8 mouse cellular contexts compared by ENCODE assay signal in the genomic region with DNA sequence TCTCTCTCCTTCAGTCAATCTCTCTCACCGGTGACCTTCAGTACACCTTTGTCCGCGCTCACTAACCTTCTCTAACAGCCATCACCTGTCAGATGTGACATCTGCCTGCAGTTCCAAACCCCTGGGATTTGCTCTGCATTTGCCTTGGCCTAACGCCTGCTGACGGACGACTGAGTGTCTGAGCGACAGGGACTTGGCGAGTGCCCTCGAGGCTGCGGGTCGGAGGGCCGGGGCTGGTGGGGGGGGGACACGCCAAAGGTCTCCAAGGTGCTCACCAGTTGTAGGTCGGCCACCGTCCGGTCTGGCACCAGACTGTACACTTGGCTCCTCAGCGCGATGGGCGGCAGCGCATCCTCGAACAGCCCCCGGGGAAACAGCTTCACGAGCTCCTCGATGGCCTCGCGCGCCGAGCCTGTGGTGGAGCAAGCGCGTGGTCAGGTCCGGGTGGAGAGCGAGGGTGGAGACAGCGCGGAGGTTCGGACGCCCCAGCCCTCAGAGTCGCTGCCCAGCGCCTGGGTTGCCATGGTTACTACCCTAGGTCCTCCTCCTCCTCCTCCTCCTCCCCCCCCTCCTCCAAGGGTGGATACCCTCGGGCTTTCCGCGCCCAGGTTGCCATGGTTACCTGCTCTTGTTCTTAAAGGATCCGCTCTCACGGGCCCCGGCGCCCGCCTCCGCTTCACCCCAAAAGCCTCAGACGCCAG. TPM values are rescaled to one million over a fixed set of nuclear protein-coding genes. Genes with fewer than 3 reads are reported as not detected.
DNase-seq lines count a peak whose midpoint lies in the region; TF ChIP-seq lines count a peak whose summit lies in the region.

No protein-coding gene starts in this region.

- peak overlapping the region; percentile 85 for H3K27ac ChIP-seq in forebrain, embryonic 10.5 days
- peak overlapping the region; percentile 60; the same call in 1 of the 2 replicates for H3K27ac ChIP-seq in olfactory bulb, adult 2 months (ENCODE audit: insufficient read depth, low read depth, low read length)

- peaks cover 17% of the 10 kb centered on the region for H3K79me3 ChIP-seq in C2C12 (ENCODE audit: low read depth)

- H3K4me1 ChIP-seq in forebrain, embryonic 10.5 days = peaks cover 39% of the 10 kb centered on the region
- peaks cover 21% of the 10 kb centered on the region for H3K4me1 ChIP-seq in olfactory bulb, adult 2 months (ENCODE audit: control insufficient read depth, insufficient read depth, low read length)

- peak; percentile 57 for DNase-seq in cerebellum, adult 9-10 months
- DNase-seq in cerebellum, postnatal 4 days (ENCODE audit: low spot score in 2 of 2) = no peak
- no peak for DNase-seq in forebrain, embryonic 10.5 days (ENCODE audit: extremely low spot score, low spot score)
- peak; percentile 84 for DNase-seq in liver
- no peak for DNase-seq in adrenal gland, adult (ENCODE audit: inconsistent age in 2 of 2, low spot score in 1 of 2)
- no peak for DNase-seq in layer of hippocampus, postnatal 10 days (ENCODE audit: low spot score in 2 of 2)

- TF ChIP-seq POLR2A in olfactory bulb, adult 2 months (IDR thresholded peaks at IDR 0.05; ENCODE audit: insufficient read depth, low read depth, low read length) = no peak

- peaks cover 48% of the 10 kb centered on the region for H3K79me2 ChIP-seq in C2C12 (ENCODE audit: control insufficient read depth, insufficient read depth)

- peak overlapping the region; percentile 80 for H3K4me3 ChIP-seq in C2C12 (ENCODE audit: insufficient read depth, poor library complexity, severe bottlenecking)
- peak overlapping the region; percentile 85 for H3K4me3 ChIP-seq in forebrain, embryonic 10.5 days
- peak overlapping the region; percentile 86 for H3K4me3 ChIP-seq in olfactory bulb, adult 2 months (ENCODE audit: insufficient read depth, low read depth, low read length)

- 6% methylated on average over 48 of the region's 48 CpGs for WGBS in forebrain, embryonic 10.5 days
- 3% methylated on average over 48 of the region's 48 CpGs for WGBS in olfactory bulb, adult 2 months

- H3K36me3 ChIP-seq in C2C12 (ENCODE audit: control insufficient read depth, insufficient read depth) = peaks cover 24% of the 10 kb centered on the region
- peaks cover 72% of the 10 kb centered on the region for H3K36me3 ChIP-seq in forebrain, embryonic 10.5 days (replicated peaks)

- no peaks in the 10 kb centered on the region for H3K27me3 ChIP-seq in C2C12 (ENCODE audit: control insufficient read depth, insufficient read depth, insufficient read length)
- no peaks in the 10 kb centered on the region for H3K27me3 ChIP-seq in forebrain, embryonic 10.5 days (ENCODE audit: poor library complexity, severe bottlenecking)

- TF ChIP-seq CTCF in C2C12 (IDR thresholded peaks at IDR 0.05; ENCODE audit: control insufficient read depth, insufficient read depth, insufficient read length) = no peak
- no peak for TF ChIP-seq CTCF in olfactory bulb, adult 2 months (IDR thresholded peaks at IDR 0.05; ENCODE audit: insufficient read depth, low read depth, low read length)

- peaks cover 1% of the 10 kb centered on the region; the same call in 1 of the 2 replicates for H3K9me3 ChIP-seq in forebrain, embryonic 10.5 days

- H3ac ChIP-seq in C2C12 (ENCODE audit: control insufficient read depth, insufficient read length, low read depth) = peak overlapping the region; percentile 88

TF ChIP-seq in C2C12, 6 proteins besides CTCF, POLR2A, EP300 and RAD21:
- TF ChIP-seq FOSL1 (IDR thresholded peaks at IDR 0.05; ENCODE audit: insufficient read depth, low read length, poor library complexity, severe bottlenecking) = no peak
- TF ChIP-seq USF1 (IDR thresholded peaks at IDR 0.05; ENCODE audit: low read depth) = no peak
- TF ChIP-seq MYOG (IDR thresholded peaks at IDR 0.05; ENCODE audit: control insufficient read depth, extremely low read depth, insufficient read length) = no peak
- TF ChIP-seq CEBPB (IDR thresholded peaks at IDR 0.05; ENCODE audit: low read depth) = no peak
- no peak for TF ChIP-seq MAX (IDR thresholded peaks at IDR 0.05)
- no peak for TF ChIP-seq MYOD1 (IDR thresholded peaks at IDR 0.05; ENCODE audit: control insufficient read depth, insufficient read length, low read depth)
TF ChIP-seq in C2C12: peak in this region for 0.

RNA-seq across cellular contexts. Expression of a gene that starts 0.4 kb away (rescaled TPM):
- 35.9 TPM for polyA plus RNA-seq in C2C12 (2012; fragmentation: generic; extraction: Trizol)
- 28.6 and 31.6 TPM in 2 replicates for polyA plus RNA-seq in forebrain, embryonic 10.5 days (2016; fragmentation: Nextera tagmentation; extraction: Ambion mirVana)
- not detected in 2 replicates for polyA plus RNA-seq in olfactory bulb, adult 2 months (2012; ENCODE audit: insufficient read depth, insufficient read length, low replicate concordance, missing spikeins)
- 10 to 100 TPM; 63.6 to 64.2 TPM for total RNA-seq in layer of hippocampus, postnatal 10 days (2021)

RNA-seq across cellular contexts. Expression of a gene that starts 0.5 kb away (rescaled TPM):
- 27.2 TPM for polyA plus RNA-seq in C2C12 (2012; fragmentation: generic; extraction: Trizol)
- 80.2 and 83.0 TPM in 2 replicates for polyA plus RNA-seq in forebrain, embryonic 10.5 days (2016; fragmentation: Nextera tagmentation; extraction: Ambion mirVana)
- polyA plus RNA-seq in olfactory bulb, adult 2 months (2012; ENCODE audit: insufficient read depth, insufficient read length, low replicate concordance, missing spikeins) = not detected in 2 replicates
- 10 to 100 TPM; 36.1 to 39.9 TPM for total RNA-seq in layer of hippocampus, postnatal 10 days (2021)

RNA-seq across cellular contexts. Expression of a gene that starts 13.7 kb away (rescaled TPM):
- polyA plus RNA-seq in C2C12 (2012; fragmentation: generic; extraction: Trizol) = 28.1 TPM
- 58.0 and 58.3 TPM in 2 replicates for polyA plus RNA-seq in forebrain, embryonic 10.5 days (2016; fragmentation: Nextera tagmentation; extraction: Ambion mirVana)
- polyA plus RNA-seq in olfactory bulb, adult 2 months (2012; ENCODE audit: insufficient read depth, insufficient read length, low replicate concordance, missing spikeins) = not detected in 2 replicates
- 10 to 100 TPM; 71.4 to 74.8 TPM for total RNA-seq in layer of hippocampus, postnatal 10 days (2021)

RNA-seq across cellular contexts. Expression of a gene that starts 13.9 kb away (rescaled TPM):
- polyA plus RNA-seq in C2C12 (2012; fragmentation: generic; extraction: Trizol) = 75.1 TPM
- 150 and 153 TPM in 2 replicates for polyA plus RNA-seq in forebrain, embryonic 10.5 days (2016; fragmentation: Nextera tagmentation; extraction: Ambion mirVana)
- polyA plus RNA-seq in olfactory bulb, adult 2 months (2012; ENCODE audit: insufficient read depth, insufficient read length, low replicate concordance, missing spikeins) = not detected in 2 replicates
- total RNA-seq in layer of hippocampus, postnatal 10 days (2021) = 10 to 100 TPM; 30.2 to 38.5 TPM

RNA-seq across cellular contexts. Expression of a gene that starts 26.0 kb away (rescaled TPM):
- polyA plus RNA-seq in C2C12 (2012; fragmentation: generic; extraction: Trizol) = 0.28 TPM
- polyA plus RNA-seq in forebrain, embryonic 10.5 days (2016; fragmentation: Nextera tagmentation; extraction: Ambion mirVana) = 1.8 and 2.7 TPM in 2 replicates
- polyA plus RNA-seq in olfactory bulb, adult 2 months (2012; ENCODE audit: insufficient read depth, insufficient read length, low replicate concordance, missing spikeins) = not detected in 2 replicates
- not detected for total RNA-seq in layer of hippocampus, postnatal 10 days (2021)

Comparison
In these comparisons a context has a peak if more than half of its experiments do, and no peak if none do; other contexts are left out.
1. DNase-seq: peak in cerebellum, adult 9-10 months (single experiment) and liver (single experiment); none in cerebellum, postnatal 4 days (0 of 2), forebrain, embryonic 10.5 days (single experiment), adrenal gland, adult (0 of 2) and layer of hippocampus, postnatal 10 days (0 of 2).
2. RNA of a gene that starts 0.4 kb away (polyA plus RNA-seq): 35.9 TPM in C2C12 (single experiment) and 28.6 to 31.6 TPM in forebrain, embryonic 10.5 days; not detected in olfactory bulb, adult 2 months; every median in the first group is over 10 times any median in the second.
3. RNA of a gene that starts 0.5 kb away (polyA plus RNA-seq): 80.2 to 83.0 TPM in forebrain, embryonic 10.5 days and 27.2 TPM in C2C12 (single experiment); not detected in olfactory bulb, adult 2 months; every median in the first group is over 10 times any median in the second.
4. Peak in every context shown above with its lines, with median percentiles within 50 percentile points of each other: H3K4me3 ChIP-seq.